Mouse (Mus musculus) heart, adult 2 months (tissue): ENCODE measurements around the gene Ebf1. TPM values are rescaled to one million over a fixed set of nuclear protein-coding genes. Genes with fewer than 3 reads are reported as not detected.

ENCODE experiments used
- DNase-seq, 2 experiments: peaks; one replicate each; pipeline ENCODE4 v3.0.0; 2021
- H3K27ac ChIP-seq: fragments of 200-600 bp; 2 replicates; pipeline ENCODE4 v1.8.1; 2022
- H3K27me3 ChIP-seq: fragments of 200-500 bp; 2 replicates; pipeline ENCODE4 v1.6.1; 2012; ENCODE audit warnings: mild to moderate bottlenecking, low read length, inconsistent platforms, mixed read lengths; ENCODE audit not compliant: control insufficient read depth, insufficient read depth
- H3K36me3 ChIP-seq: fragments of 200-500 bp; 2 replicates; pipeline ENCODE4 v1.6.1; 2012; ENCODE audit warnings: low read length, inconsistent platforms; ENCODE audit not compliant: control insufficient read depth, insufficient read depth
- H3K4me1 ChIP-seq: fragments of 200-500 bp; 2 replicates; pipeline ENCODE4 v1.6.1; 2011; ENCODE audit warnings: low read length; ENCODE audit not compliant: control insufficient read depth, insufficient read depth
- H3K4me3 ChIP-seq: fragments of 200-600 bp; 2 replicates; pipeline ENCODE4 v1.8.1; 2022
- H3K79me2 ChIP-seq: fragments of 200-500 bp; replicated peaks from 2 replicates; pipeline ENCODE4 v1.6.1; 2012; ENCODE audit warnings: mild to moderate bottlenecking, inconsistent platforms, low read length, moderate library complexity, mixed read lengths; ENCODE audit not compliant: control insufficient read depth, insufficient read depth
- H3K9ac ChIP-seq: fragments of 200-500 bp; 2 replicates; pipeline ENCODE4 v1.6.1; 2012; ENCODE audit warnings: low read depth, mild to moderate bottlenecking, control low read depth, inconsistent platforms, low read length, mixed read lengths
- CTCF ChIP-seq: fragments of 200-600 bp; IDR thresholded peaks from 2 replicates; pipeline ENCODE4 v1.8.1; 2022; ENCODE audit warnings: antibody characterized with exemption, mild to moderate bottlenecking, moderate library complexity
- EP300 ChIP-seq: fragments of 200-500 bp; IDR thresholded peaks from 2 replicates; pipeline ENCODE4 v1.6.1; 2011; ENCODE audit warnings: low read depth, low read length, control low read depth; ENCODE audit not compliant: insufficient read depth
- POLR2A ChIP-seq: fragments of 200-500 bp; IDR thresholded peaks from 2 replicates; pipeline ENCODE4 v1.6.1; 2011; ENCODE audit warnings: mild to moderate bottlenecking, low read depth, low read length, control low read depth; ENCODE audit not compliant: insufficient read depth
- WGBS: fragments of 180-500 bp; shearing (Covaris S2); methylation state at CpG from one replicate; pipeline ENCODE4 v1.1.7; 2018; 5-methylcytosine and 5-hydroxymethylcytosine counted together
- intact Hi-C: fragments of 180-260 bp; cut with DNase I; formaldehyde crosslinking; loops from one replicate; pipeline ENCODE4 v1.15.1; 2025
- polyA plus RNA-seq: library from polyadenylated mRNA; depleted of rRNA; stranded (reverse); fragments of >200 nt; gene quantifications from 2 replicates; pipeline ENCODE4 v1.2.3, GENCODE M21; 2012
- total RNA-seq, 2 experiments: library from RNA; stranded (reverse); gene quantifications; 2 replicates each; pipeline ENCODE4 v1.2.3; 2021

The Ebf1 gene
- total and polyA plus RNA-seq, 3 experiments: 11.4 to 13.6 (median 12.2) TPM

DNA sequence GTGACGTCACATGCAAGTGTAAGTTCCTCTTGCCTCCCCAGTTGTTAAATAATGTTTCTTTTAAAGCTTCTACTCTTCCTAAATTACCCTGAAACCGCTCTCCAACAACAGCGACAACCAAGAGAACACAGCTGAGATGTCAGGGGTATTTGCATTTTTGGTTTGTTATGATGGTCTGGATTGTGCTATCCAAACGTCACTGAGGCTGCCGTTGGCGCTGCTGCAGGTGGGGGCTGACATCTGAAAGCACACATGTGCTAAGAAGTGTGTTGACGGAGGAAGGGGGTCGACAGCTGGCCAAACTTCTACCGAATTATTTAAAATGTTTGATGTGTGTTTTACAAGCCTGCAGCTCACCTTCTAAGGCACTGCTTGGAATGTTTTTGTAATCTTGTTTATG lies 39.2 kb upstream of the Ebf1 start:
- no peaks in the 10 kb centered on the region for H3K79me2 ChIP-seq
- intact Hi-C loops: no loop called here

GRCm38 (mm10) chr11:44581277-44581683 lies 35.8 kb upstream of the Ebf1 start:
- DNase-seq: peak; percentile 32 to 64
- no peaks in the 10 kb centered on the region; the same call in 1 of the 2 replicates for H3K4me1 ChIP-seq
- H3K9ac ChIP-seq: no peak overlapping the region
- no peak overlapping the region for H3K4me3 ChIP-seq
- no peak for TF ChIP-seq EP300
- peak; percentile 70 for TF ChIP-seq CTCF
- no peaks in the 10 kb centered on the region for H3K27me3 ChIP-seq
- H3K79me2 ChIP-seq: no peaks in the 10 kb centered on the region
- H3K36me3 ChIP-seq: no peaks in the 10 kb centered on the region
- intact Hi-C loops: loop anchor here (10.0 kb wide), 1 partner anchor 1154 kb away; no protein-coding TSS in a partner anchor
- 15% methylated on average over 11 of the region's 11 CpGs for WGBS
- H3K27ac ChIP-seq: no peak overlapping the region

More for the DNA sequence above, 39.2 kb upstream of the Ebf1 start:
- H3K27me3 ChIP-seq: no peaks in the 10 kb centered on the region
- H3K4me1 ChIP-seq: no peaks in the 10 kb centered on the region; the same call in 1 of the 2 replicates
- no peak overlapping the region for H3K4me3 ChIP-seq
- WGBS: 82% methylated on average over 9 of the region's 9 CpGs
- DNase-seq: no peak
- no peak overlapping the region for H3K9ac ChIP-seq
- TF ChIP-seq EP300 (no peak), CTCF (no peak), POLR2A (no peak)
- H3K27ac ChIP-seq: no peak overlapping the region
- H3K36me3 ChIP-seq: no peaks in the 10 kb centered on the region

GRCm38 (mm10) chr11:44586047-44586696 lies 30.9 kb upstream of the Ebf1 start:
- intact Hi-C loops: loop anchor here (2.0 to 10.0 kb wide), 5 partner anchors 953 to 1296 kb away; no protein-coding TSS in a partner anchor
- TF ChIP-seq CTCF (peak; percentile 97), EP300 (no peak), POLR2A (no peak)
- Histone ChIP-seq H3K27ac (no peak overlapping the region), H3K4me3 (no peak overlapping the region), H3K36me3 (no peaks in the 10 kb centered on the region), H3K79me2 (no peaks in the 10 kb centered on the region), H3K27me3 (no peaks in the 10 kb centered on the region), H3K9ac (no peak overlapping the region), H3K4me1 (no peaks in the 10 kb centered on the region; the same call in 1 of the 2 replicates)
- 10% methylated on average over 3 of the region's 3 CpGs for WGBS
- DNase-seq: peak; percentile 36 to 41

- Histone ChIP-seq H3K36me3 (no peaks in the 10 kb centered on the region), H3K79me2 (no peaks in the 10 kb centered on the region), H3K4me1 (no peaks in the 10 kb centered on the region), H3K27me3 (no peaks in the 10 kb centered on the region), H3K4me3 (no peak overlapping the region), H3K9ac (no peak overlapping the region), H3K27ac (no peak overlapping the region)
- 90% methylated on average over 6 of the region's 6 CpGs for WGBS
- intact Hi-C loops: no loop called here
- TF ChIP-seq POLR2A (no peak), CTCF (no peak), EP300 (no peak)
- DNase-seq: no peak
Measured at GRCm38 (mm10) chr11:44593016-44593415, 24.1 kb upstream of the Ebf1 start.

DNA sequence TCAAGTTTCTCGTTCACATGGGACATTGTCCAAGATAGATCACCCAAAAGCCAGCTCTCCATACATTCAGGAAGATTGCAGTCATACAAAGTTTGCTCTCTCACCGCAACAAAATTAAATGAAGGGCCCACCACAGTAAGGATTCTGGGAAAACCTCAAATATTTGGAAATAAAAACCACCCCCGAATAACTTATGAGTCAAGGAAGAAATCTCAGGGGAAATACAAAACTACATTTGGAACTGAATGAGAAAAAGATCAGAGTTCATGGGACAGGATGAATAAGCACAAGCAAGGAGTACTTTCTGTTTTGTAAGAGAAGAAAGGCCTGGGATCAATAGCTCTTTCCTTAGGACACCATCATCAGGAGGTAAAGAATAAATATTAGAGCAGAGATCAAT lies 22.3 kb upstream of the Ebf1 start:
- no peak for DNase-seq
- Histone ChIP-seq H3K4me1 (no peaks in the 10 kb centered on the region), H3K27ac (no peak overlapping the region), H3K36me3 (no peaks in the 10 kb centered on the region), H3K9ac (no peak overlapping the region), H3K4me3 (no peak overlapping the region), H3K27me3 (no peaks in the 10 kb centered on the region), H3K79me2 (no peaks in the 10 kb centered on the region)
- intact Hi-C loops: no loop called here
- TF ChIP-seq EP300 (no peak), POLR2A (no peak), CTCF (no peak)
- 74% methylated on average over 3 of the region's 3 CpGs for WGBS

DNA sequence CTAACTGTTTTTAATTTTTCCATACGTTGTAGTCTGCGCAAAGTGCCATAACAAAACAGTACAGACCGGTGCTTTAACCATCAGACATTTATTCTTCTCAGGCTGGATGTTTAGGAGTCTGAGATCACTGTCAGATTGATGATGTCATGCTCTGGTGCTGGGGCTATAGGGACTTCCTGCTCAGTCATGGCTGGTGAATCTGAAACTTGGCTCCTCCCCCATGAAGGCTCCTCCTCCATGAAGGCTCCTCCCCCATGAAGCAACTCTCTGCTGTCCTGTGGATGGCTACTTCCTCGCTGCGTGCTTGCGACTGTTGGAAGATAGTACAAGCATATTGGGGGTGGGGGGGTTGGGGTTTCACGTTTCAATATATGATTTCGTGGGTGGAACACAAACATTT lies 10.2 kb upstream of the Ebf1 start:
- 84% methylated on average over 8 of the region's 8 CpGs for WGBS
- Histone ChIP-seq H3K79me2 (no peaks in the 10 kb centered on the region), H3K4me1 (peaks cover 3% of the 10 kb centered on the region), H3K27me3 (no peaks in the 10 kb centered on the region), H3K9ac (no peak overlapping the region), H3K4me3 (no peak overlapping the region), H3K36me3 (no peaks in the 10 kb centered on the region), H3K27ac (no peak overlapping the region)
- intact Hi-C loops: no loop called here
- DNase-seq: no peak
- no peak for TF ChIP-seq CTCF
- TF ChIP-seq POLR2A: no peak
- TF ChIP-seq EP300: no peak
